Mouse (Mus musculus): ENCODE results near the gene Vps36. TPM values are rescaled to one million over a fixed set of nuclear protein-coding genes. Genes with fewer than 3 reads are reported as not detected.

Vps36 gene
- total RNA-seq, 2 experiments from 2014 or later: 23.7 to 25.5 TPM

Other genes starting within 250 kb of the Vps36 start
- not detected for gene Defb13, start 246.0 kb upstream of the Vps36 start, total RNA-seq (2021)
- gene Fam90a1a, start 234.1 kb upstream of the Vps36 start, total RNA-seq (2021): not detected
- not detected for gene Ccdc70, start 223.0 kb upstream of the Vps36 start, total RNA-seq (2021)
- 1 to 10 TPM; 1.4 to 1.6 TPM for gene Atp7b, start 132.5 kb upstream of the Vps36 start, total RNA-seq (2021)
- 10 to 100 TPM; 38.3 to 40.5 TPM for gene Alg11, start 132.1 kb upstream of the Vps36 start, total RNA-seq (2021)
- under 1 TPM; 0.12 to 0.15 TPM for gene Nek5, start 67.8 kb upstream of the Vps36 start, total RNA-seq (2021)
- 1 to 10 TPM; 2.5 to 3.0 TPM for gene Nek3, start 26.4 kb upstream of the Vps36 start, total RNA-seq (2021)
- under 1 TPM; 0.20 to 0.32 TPM for gene Ckap2, start 7.0 kb upstream of the Vps36 start, total RNA-seq (2021)
- gene Thsd1, start 34.5 kb downstream of the Vps36 start, total RNA-seq (2021): 1 to 10 TPM; 2.6 to 3.1 TPM
- not detected for gene Tpte, start 90.6 kb downstream of the Vps36 start, total RNA-seq (2021)
- 10 to 100 TPM; 10.9 to 11.5 TPM for gene Slc25a15, start 205.8 kb downstream of the Vps36 start, total RNA-seq (2021)
- gene Mrps31, start 218.6 kb downstream of the Vps36 start, total RNA-seq (2021): 10 to 100 TPM; 26.6 to 26.7 TPM